In genomic region chr10:43943736-43944135, GRCm38 (mm10) we compare ENCODE assay signal across 15 mouse cellular contexts. TPM values are rescaled to one million over a fixed set of nuclear protein-coding genes. Genes with fewer than 3 reads are reported as not detected.
DNase-seq lines count a peak whose midpoint lies in the region; ATAC-seq lines count a peak whose summit lies in the region.
"Had no signal": no experiment of that assay in that cellular context is flagged by ENCODE, and none has a peak within 500 bp of the region (broad histone marks: within the 10 kb centered on the region; RNA-seq: fewer than 3 reads in every experiment).

No protein-coding gene starts in this region.

- no peak overlapping the region for H3K9ac ChIP-seq in kidney, embryonic 15.5 days
- no peak overlapping the region for H3K9ac ChIP-seq in kidney, embryonic 14.5 days (ENCODE audit: low read depth, low read length)
- H3K9ac ChIP-seq: heart, embryonic 12.5 days; hindbrain, embryonic 15.5 days; limb, embryonic 13.5 days had no signal

- H3K9me3 ChIP-seq in kidney, embryonic 15.5 days (replicated peaks) = no peaks in the 10 kb centered on the region
- H3K9me3 ChIP-seq in kidney, embryonic 14.5 days (ENCODE audit: control insufficient read depth, low read length) = no peaks in the 10 kb centered on the region
- H3K9me3 ChIP-seq: heart, embryonic 12.5 days; hindbrain, embryonic 15.5 days; limb, embryonic 13.5 days had no signal

- DNase-seq in adrenal gland, postnatal 10 days = peak; percentile 12
- DNase-seq in adrenal gland, postnatal 4 days (ENCODE audit: low spot score in 2 of 2) = no peak
- DNase-seq in 3134 (ENCODE audit: extremely low read depth, insufficient read length, low spot score) = peak; percentile 37
- peak; percentile 42 for DNase-seq in fibroblast of lung, adult 2 months (ENCODE audit: low read depth)
- DNase-seq in heart, postnatal 4 days = no peak
- DNase-seq: B cell, adult 2 months; cerebellum, adult 18-20 months; gastrocnemius, postnatal 25 days had no signal

- ATAC-seq in kidney, embryonic 15.5 days (replicated peaks; ENCODE audit: low FRiP score) = no peak
- ATAC-seq in kidney, embryonic 14.5 days (ENCODE audit: low FRiP score, low TSS enrichment) = no peak
- ATAC-seq in megakaryocyte-erythroid progenitor cell, adult 5-6 weeks (replicated peaks; ENCODE audit: low FRiP score, low TSS enrichment, poor library complexity, severe bottlenecking) = no peak

- no peak overlapping the region for H3K4me2 ChIP-seq in kidney, embryonic 15.5 days
- no peak overlapping the region for H3K4me2 ChIP-seq in kidney, embryonic 14.5 days (replicated peaks; ENCODE audit: low read depth, low read length)
- H3K4me2 ChIP-seq: heart, embryonic 12.5 days; hindbrain, embryonic 15.5 days; limb, embryonic 13.5 days had no signal

- H3K4me3 ChIP-seq in kidney, embryonic 15.5 days (replicated peaks) = no peak overlapping the region
- H3K4me3 ChIP-seq in kidney, embryonic 14.5 days (ENCODE audit: low read length) = no peak overlapping the region
- H3K4me3 ChIP-seq: erythroblast, embryonic 14.5 days; heart, embryonic 12.5 days; hindbrain, embryonic 15.5 days; limb, embryonic 13.5 days had no signal

- no peaks in the 10 kb centered on the region for H3K27me3 ChIP-seq in kidney, embryonic 15.5 days
- H3K27me3 ChIP-seq in kidney, embryonic 14.5 days (ENCODE audit: control insufficient read depth, insufficient read depth, low read length) = no peaks in the 10 kb centered on the region
- H3K27me3 ChIP-seq: heart, embryonic 12.5 days; hindbrain, embryonic 15.5 days; limb, embryonic 13.5 days had no signal

- 52% methylated on average over 4 of the region's 4 CpGs for WGBS in kidney, embryonic 15.5 days
- 72% methylated on average over 4 of the region's 4 CpGs for WGBS in kidney, embryonic 14.5 days

- H3K36me3 ChIP-seq in kidney, embryonic 15.5 days = peaks cover 14% of the 10 kb centered on the region; the same call in 1 of the 2 replicates
- H3K36me3 ChIP-seq in kidney, embryonic 14.5 days (ENCODE audit: control insufficient read depth, insufficient read depth, low read length) = peaks cover 5% of the 10 kb centered on the region; the same call in 1 of the 2 replicates
- H3K36me3 ChIP-seq: hindbrain, embryonic 15.5 days had no signal

- 0 out of 2 replicates have a peak overlapping the region, but pooled peaks have one; percentile 28 for H3K27ac ChIP-seq in kidney, embryonic 15.5 days
- no peak overlapping the region for H3K27ac ChIP-seq in kidney, embryonic 14.5 days (ENCODE audit: low read depth, low read length)
- H3K27ac ChIP-seq: hindbrain, embryonic 15.5 days; limb, embryonic 13.5 days had no signal

- H3K4me1 ChIP-seq in kidney, embryonic 15.5 days = peaks cover 7% of the 10 kb centered on the region
- no peaks in the 10 kb centered on the region for H3K4me1 ChIP-seq in kidney, embryonic 14.5 days (ENCODE audit: control insufficient read depth, insufficient read depth, low read length)
- H3K4me1 ChIP-seq: limb, embryonic 13.5 days had no signal

RNA-seq across cellular contexts. Expression of gene Rtn4ip1, which starts 42.1 kb away (rescaled TPM):
- total RNA-seq in adrenal gland, postnatal 10 days (2021) = 10 to 100 TPM; 24.2 to 33.2 TPM
- total RNA-seq in adrenal gland, postnatal 4 days (2021) = 10 to 100 TPM; 18.4 to 19.3 TPM
- polyA plus RNA-seq in kidney, embryonic 15.5 days (2015; fragmentation: Nextera tagmentation; extraction: Ambion mirVana) = 16.4 and 17.1 TPM in 2 replicates
- 7.8 and 15.8 TPM in 2 replicates for polyA plus RNA-seq in kidney, embryonic 14.5 days (2014; fragmentation: Nextera tagmentation; extraction: Ambion mirVana)
- 19.3 and 29.1 TPM in 2 replicates for total RNA-seq in megakaryocyte-erythroid progenitor cell, adult 5-6 weeks (2014; fragmentation: Nextera tagmentation)
- total RNA-seq in megakaryocyte-erythroid progenitor cell, adult 5-6 weeks (2017) = 17.0 and 17.4 TPM in 2 replicates
- 10 to 100 TPM; 36.3 to 37.9 TPM for total RNA-seq in heart, postnatal 4 days (2021)

RNA-seq across cellular contexts. Expression of gene Qrsl1, which starts 42.2 kb away (rescaled TPM):
- 10 to 100 TPM; 14.1 to 20.0 TPM for total RNA-seq in adrenal gland, postnatal 10 days (2021)
- 10 to 100 TPM; 12.3 to 13.5 TPM for total RNA-seq in adrenal gland, postnatal 4 days (2021)
- 29.8 and 29.9 TPM in 2 replicates for polyA plus RNA-seq in kidney, embryonic 15.5 days (2015; fragmentation: Nextera tagmentation; extraction: Ambion mirVana)
- 26.3 and 33.1 TPM in 2 replicates for polyA plus RNA-seq in kidney, embryonic 14.5 days (2014; fragmentation: Nextera tagmentation; extraction: Ambion mirVana)
- 15.3 and 30.8 TPM in 2 replicates for total RNA-seq in megakaryocyte-erythroid progenitor cell, adult 5-6 weeks (2014; fragmentation: Nextera tagmentation)
- total RNA-seq in megakaryocyte-erythroid progenitor cell, adult 5-6 weeks (2017) = 9.3 and 14.6 TPM in 2 replicates
- total RNA-seq in heart, postnatal 4 days (2021) = 10 to 100 TPM; 30.0 to 31.3 TPM

Comparison
In these comparisons a context has a peak if more than half of its experiments do, and no peak if none do; other contexts are left out.
1. DNase-seq: peak in adrenal gland, postnatal 10 days (single experiment), 3134 (single experiment) and fibroblast of lung, adult 2 months (single experiment); none in adrenal gland, postnatal 4 days (0 of 2) and heart, postnatal 4 days (single experiment).